Mouse (Mus musculus) gastrocnemius, postnatal 25 days (tissue): ENCODE data around the gene Dennd1b. TPM values are rescaled to one million over a fixed set of nuclear protein-coding genes. Genes with fewer than 3 reads are reported as not detected.

Experiments
- DNase-seq: peaks from one replicate; pipeline ENCODE4 v3.0.0; 2022
- total RNA-seq, 2 experiments: library from RNA; stranded (reverse); gene quantifications; 1 replicate in 1 of 2; 2 replicates in 1 of 2; pipeline ENCODE4 v1.2.3; 2021

Dennd1b gene
- total RNA-seq, 2 experiments from 2014 or later, result 16.3 to 17.3 TPM

DNA sequence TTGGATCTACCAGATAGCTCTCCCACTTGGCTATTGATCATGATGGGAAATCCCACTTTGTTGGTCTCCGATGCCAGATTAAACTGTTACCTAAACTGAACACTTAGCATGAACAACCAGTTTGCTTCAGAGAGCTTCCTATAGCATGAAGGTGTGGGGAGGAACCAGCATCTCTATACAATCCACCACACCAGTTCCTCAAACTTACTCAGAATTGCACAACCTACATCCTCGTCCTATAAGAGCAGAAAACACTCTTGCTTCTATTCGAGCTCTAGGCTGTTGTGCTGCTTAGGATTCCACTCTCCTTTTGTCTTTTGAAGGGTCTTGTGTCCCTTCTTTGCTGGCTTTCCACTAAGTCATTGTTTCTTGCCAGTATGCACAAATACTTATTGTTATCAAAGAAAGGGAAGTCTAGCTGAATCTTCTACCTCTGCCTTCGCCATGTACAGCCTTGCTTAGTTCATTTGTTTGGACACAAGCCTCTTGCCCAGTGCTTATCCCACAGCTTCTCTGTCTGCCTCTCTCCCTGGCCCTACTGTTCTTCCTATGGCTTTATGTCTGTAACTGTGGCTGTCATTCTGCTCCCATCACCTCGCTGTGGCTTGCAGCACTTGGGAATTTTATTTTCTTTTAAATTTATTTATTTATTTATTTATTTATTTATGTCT lies 52.0 kb downstream of the Dennd1b start:
- DNase-seq, result no peak

GRCm38 (mm10) chr1:139021298-139021697 lies 58.1 kb downstream of the Dennd1b start:
- no peak for DNase-seq

DNA sequence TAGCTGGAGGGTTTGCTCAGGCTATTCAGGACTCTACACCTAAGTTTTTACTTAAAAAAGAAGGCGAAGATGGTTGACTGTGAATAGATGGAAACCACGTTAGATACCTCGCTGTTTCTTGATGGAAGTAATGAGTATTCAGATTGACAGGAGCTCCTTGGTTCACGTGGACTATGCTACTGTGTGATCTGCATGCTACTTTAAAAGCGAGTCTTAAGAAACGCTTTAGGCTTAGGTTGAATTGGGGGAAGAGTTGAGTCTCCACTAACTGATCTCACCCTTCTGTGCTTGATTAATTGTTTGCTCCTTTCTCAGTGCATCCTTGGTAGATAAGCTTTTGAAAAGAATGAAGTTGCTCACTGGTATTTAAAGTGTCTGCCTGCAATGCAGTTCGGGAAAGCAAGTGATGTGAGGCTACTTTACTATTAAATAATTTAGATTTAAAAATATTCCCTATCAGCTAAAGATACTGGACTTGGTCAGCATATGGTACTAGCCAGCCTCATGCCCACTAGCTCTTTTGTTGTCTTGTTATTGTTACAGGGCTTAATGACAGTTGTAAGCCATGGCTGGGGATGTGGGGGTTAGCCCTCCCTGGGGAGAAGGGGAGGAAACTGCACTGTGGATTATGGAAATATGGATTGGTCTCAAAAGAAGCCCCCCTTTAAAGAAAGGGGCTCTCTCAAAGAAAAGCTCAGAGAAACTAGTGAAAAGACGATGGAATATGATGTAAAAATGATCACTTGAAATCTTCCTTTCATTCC lies 62.8 kb downstream of the Dennd1b start:
- DNase-seq, result no peak

DNA sequence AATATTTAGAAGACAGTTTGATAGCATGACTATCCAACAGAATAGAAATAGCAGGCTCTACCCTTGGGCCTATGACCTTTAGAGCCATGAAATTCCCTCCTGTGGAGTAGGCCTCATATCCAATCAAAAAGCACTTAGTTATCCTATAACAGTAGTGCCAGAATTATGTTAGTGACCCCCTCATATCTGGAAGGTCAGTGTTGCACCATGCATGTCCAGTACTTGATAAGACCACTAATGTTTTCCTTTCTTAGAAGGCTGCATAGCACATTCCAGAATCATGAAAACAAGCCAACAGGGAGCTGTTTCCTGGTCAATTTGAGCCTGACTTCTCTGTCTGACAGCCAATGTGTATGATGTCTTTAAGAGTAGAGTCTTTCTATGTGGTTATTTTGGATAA lies 66.3 kb downstream of the Dennd1b start:
- DNase-seq, result no peak

DNA sequence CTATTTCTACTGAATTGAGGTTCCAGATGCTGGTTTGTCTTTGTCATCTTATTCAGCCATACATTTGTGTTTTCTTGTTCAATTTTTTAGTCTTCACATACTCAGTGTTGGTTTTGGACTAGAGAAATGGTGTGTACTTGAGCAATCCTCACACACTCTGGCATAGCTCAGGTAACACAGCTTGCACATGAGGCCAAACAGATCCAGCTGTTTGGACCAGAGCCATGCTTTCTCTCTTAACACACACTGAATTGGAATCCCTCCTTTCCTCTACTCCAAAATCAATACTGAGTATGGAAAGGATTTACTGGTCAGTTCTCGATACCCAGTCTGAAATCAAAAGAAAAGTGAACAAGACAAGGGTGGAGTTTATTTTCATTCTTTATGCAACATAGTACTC lies 69.2 kb downstream of the Dennd1b start:
- DNase-seq, result no peak

GRCm38 (mm10) chr1:139035141-139035540 lies 71.9 kb downstream of the Dennd1b start:
- DNase-seq, result no peak

DNA sequence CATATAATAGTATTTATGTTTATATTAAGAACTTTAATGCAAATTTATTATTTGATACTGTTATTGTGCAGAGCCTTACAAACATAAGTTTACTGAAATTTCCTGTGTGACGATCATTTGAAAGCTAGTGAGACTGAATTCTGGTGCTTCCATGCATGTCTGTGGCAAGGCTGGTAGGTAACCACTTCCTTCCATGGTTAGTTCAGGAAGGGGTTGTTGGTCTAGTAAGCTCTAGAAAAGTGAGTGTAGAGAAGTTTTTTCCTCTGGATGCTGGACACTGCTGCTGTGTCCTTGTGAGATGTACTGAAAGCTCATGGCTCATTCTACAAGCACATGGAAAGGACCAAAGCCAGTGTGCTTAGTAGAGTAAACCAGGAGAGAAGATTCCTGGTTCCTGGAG lies 73.1 kb downstream of the Dennd1b start:
- no peak for DNase-seq

DNA sequence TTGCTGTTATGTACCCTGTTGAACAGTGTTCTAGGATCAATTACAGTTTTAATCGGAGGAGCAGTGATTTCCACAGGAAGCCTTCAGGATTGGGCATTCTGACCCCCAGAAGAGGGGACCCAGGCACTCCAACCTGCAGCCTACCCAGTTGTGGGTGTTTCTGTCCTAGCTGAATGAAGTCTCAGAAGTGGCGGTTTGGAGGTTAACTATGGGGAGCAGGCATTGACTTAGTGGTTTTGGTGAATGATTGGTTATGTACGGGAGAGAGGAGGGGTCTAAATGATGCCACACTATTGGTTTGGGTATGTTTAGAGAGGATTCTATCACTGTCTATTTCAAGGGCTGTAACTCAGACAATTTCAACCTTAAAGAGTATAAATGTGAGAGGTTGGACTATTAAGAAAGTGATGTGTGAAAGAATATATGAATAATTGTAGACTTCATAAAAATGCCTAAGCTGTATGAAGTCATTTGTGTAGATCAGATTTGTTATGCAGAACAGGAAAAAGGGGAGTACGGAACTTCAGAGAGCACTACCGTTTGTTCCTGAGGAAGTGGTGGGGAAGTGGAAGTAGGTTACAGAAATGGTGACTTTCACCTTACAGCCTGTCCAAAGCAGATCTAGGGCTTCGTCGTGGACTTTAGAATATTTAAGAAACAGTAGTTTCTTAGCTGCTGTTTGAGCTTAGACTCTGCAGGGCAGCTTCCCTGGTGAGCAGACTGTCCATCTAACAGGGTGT lies 73.7 kb downstream of the Dennd1b start:
- DNase-seq, result no peak

DNA sequence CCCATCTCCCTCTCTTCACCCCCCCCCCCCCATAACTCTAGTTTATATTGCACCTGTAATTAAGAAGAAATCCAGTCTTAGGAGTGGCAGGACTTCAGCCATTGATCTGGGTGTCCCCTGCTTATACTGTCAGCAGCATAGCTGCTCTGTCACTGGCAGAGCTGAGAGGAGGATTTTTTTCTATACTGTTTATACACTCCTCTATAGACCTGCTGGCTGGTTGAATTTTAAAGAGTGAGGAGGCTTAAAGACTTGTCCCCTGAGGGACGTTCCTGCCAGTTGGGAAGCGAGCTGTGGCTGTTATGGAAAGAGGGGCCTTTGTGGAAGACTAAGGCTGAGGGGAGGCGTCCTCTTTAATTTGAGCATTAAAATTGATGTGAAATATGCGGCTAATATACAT lies 74.8 kb downstream of the Dennd1b start:
- no peak for DNase-seq

- no peak for DNase-seq
Observed at GRCm38 (mm10) chr1:139038620-139039019, 75.4 kb downstream of the Dennd1b start.

DNA sequence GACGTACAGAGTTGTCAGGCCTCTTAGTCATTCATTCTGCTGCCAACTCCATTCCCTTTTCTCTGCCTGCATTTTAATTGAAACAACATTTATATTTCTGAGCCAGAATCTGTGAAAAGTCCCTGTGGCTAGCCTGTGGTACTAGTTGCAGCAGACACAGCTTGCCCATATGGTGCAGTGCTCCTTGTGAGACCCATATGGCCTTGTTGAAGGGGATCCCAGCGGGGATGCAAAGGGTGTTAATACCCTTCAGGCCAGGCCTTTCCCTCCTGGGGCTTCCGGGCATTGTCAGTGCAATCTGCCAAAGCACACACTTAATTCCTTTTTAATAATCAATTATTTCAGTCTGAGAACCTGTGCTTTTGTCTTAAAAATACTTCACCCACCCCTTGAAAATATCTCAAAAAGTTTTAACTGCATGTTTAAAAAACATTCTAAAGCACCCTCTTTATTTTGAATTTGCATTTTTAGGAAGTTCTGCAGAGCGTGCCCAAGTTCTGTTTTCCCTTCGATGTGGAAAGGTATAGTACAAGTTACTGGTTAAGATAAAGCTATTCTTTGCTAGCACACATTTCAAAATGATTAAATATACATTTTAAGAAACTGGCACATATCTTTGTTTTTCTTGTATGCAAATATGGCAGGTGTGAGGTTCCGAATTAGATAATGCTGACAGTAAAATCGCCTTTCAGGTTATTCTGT lies 76.4 kb downstream of the Dennd1b start:
- DNase-seq, result no peak

DNA sequence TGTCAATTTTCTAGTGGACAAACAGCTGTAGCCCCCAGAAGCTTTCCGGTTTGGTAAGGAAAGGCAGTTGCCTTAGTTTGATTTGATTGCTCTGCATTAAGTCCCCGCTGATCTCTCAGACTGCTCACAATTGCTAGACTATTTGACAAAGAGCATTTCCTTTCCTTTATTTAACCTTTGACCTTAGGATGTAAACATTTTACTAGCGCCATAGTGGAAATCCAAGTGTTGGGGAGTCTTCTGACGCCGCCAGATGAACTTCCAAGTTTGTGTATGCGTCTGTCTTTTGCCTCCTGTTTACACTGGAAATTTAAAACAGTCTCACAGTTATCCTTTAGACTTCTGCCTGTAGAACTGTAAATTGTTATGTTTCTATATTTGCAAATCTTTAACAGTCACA lies 85.8 kb downstream of the Dennd1b start:
- DNase-seq, result no peak

- DNase-seq, result no peak
Observed at GRCm38 (mm10) chr1:139049881-139050472, 86.7 kb downstream of the Dennd1b start.

GRCm38 (mm10) chr1:139053003-139053402 lies 89.8 kb downstream of the Dennd1b start:
- DNase-seq, result no peak

GRCm38 (mm10) chr1:139060301-139060700 lies 97.1 kb downstream of the Dennd1b start:
- no peak for DNase-seq

- DNase-seq, result no peak
Observed at GRCm38 (mm10) chr1:139064711-139065110, 101.5 kb downstream of the Dennd1b start.

DNA sequence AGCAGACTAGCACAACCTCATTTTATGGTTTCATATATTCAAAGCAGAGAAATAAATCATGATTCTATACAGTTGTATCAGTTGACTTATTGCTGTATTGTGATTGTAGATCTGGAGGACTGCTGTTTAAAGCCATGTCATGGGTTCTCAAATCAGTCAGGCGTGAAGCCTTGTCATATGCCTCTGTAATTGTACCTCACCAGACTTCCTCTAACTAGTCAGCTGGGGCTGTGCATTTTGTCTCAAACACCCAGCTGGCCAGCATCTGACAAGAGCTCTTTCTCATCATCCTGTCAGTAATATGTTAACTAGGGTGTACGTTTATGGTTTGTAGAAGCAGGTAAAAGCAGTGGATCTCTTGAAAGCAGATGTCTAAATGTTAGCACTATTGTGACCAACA lies 104.0 kb downstream of the Dennd1b start:
- no peak for DNase-seq

DNA sequence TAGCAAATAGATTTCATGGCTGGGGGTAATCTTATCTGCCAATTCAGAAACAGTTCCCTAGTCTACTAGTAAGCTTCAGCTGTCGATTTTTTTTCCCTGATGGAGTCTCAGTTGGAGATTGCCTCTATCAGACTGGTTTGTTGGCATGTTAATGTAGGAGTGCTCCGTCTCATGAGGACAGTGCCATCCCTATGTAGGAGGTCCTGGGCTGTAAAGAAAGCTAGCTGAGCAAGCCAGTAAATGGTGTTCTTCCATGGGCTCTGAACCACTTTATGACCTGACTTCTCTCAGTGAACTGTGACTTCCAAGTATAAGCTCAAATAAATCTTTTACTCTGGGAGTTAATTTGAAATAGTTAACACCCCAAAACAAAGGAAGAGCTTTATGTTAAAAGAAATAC lies 107.8 kb downstream of the Dennd1b start:
- DNase-seq, result no peak

- no peak for DNase-seq
Observed at GRCm38 (mm10) chr1:139075671-139076070, 112.4 kb downstream of the Dennd1b start.

DNA sequence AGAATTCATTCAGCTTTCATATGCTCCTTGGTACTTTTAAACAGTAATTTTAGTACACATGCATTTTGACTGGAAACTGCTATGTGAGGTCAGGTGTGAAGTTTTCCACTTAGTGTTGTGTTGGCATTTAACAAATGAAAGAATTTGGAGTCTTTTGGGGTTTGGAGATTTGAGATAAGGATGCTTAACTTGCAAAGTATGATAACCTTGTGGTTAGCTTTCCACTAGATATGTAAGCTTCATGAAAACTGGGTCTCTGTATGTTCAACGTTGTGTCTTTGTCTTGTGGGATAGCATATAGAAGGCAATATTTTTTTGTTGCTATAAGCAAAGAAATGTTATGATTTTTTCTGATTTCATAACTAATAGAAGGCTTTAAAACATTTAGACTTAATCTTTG lies 114.8 kb downstream of the Dennd1b start:
- no peak for DNase-seq

DNA sequence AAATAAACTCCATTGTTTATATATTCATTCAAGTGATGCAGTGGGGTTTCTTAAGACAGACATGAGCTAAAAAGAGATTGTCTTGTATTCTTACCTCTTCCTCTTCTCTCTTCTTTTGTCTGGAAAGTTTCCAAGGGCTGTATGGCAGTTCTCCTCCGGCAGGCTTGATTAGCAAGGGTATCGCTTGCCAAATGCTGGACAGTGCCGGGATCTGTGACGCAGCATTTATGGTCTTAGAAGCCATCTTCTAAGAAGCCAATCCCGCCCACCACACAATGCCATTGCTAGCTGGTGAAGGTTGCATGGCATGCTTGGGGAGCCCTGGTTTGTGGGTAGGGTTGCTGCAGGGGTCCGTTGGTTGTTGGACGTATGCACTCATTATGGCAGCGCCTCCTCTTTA lies 115.8 kb downstream of the Dennd1b start:
- no peak for DNase-seq

DNA sequence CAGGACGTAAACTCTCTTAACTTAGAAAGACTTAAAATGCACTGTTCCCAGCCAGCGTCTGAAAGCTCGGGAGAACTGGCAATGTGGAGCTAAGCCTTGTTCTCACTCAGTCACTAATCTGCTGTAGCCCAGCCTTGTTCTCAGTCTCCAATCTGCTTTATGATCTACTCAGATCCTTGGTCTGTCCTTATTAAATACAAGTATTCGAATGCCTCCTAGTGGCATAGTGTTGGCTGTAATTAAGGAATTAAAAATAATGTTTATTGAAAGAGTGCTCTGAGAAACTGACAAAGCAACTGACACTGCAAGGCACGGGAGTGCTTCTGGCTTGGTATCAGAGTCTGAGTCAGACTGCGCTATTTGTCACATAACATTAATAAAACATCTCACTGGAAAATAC lies 116.3 kb downstream of the Dennd1b start:
- no peak for DNase-seq
